Mouse (Mus musculus) bone marrow, adult 2 months (tissue): Measurements from ENCODE around the gene Eaf1.

Experiments
- CTCF ChIP-seq: fragments of 200-500 bp; IDR thresholded peaks from 2 replicates; pipeline ENCODE4 v1.5.1; 2011; ENCODE audit warnings: low read length, control low read depth; ENCODE audit not compliant: control insufficient read depth, insufficient read depth
- POLR2A ChIP-seq: fragments of 200-500 bp; IDR thresholded peaks from 2 replicates; pipeline ENCODE4 v1.6.1; 2011; ENCODE audit warnings: low read depth, mild to moderate bottlenecking, control low read depth, low read length, borderline replicate concordance; ENCODE audit not compliant: control insufficient read depth

DNA sequence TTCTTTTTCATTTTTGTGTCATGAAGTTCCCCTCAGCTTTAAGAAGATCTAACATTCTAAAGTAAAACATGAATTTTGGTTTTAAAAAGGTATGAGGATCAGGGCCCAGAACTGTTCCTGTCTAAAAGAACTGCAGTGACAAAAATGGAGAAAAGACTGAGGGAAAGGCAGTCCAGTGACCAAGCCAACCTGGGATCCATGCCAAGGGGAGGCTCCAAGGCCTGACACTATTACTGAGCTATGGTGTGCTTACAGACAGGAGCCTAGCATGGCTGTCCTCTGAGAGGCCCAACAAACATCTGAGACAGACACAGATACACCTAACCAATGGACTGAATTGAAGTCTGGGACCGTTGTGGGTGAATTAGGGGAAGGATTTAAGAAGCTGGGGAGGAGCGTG lies 15.7 kb downstream of the Eaf1 start:
- TF ChIP-seq CTCF (no peak), POLR2A (no peak)
